Mouse (Mus musculus): ENCODE results near the gene Chd4. TPM values are rescaled to one million over a fixed set of nuclear protein-coding genes. Genes with fewer than 3 reads are reported as not detected.

Gene Chd4
- total and polyA plus RNA-seq, 3 experiments, result 93.0 to 232 (median 173) TPM

DNA sequence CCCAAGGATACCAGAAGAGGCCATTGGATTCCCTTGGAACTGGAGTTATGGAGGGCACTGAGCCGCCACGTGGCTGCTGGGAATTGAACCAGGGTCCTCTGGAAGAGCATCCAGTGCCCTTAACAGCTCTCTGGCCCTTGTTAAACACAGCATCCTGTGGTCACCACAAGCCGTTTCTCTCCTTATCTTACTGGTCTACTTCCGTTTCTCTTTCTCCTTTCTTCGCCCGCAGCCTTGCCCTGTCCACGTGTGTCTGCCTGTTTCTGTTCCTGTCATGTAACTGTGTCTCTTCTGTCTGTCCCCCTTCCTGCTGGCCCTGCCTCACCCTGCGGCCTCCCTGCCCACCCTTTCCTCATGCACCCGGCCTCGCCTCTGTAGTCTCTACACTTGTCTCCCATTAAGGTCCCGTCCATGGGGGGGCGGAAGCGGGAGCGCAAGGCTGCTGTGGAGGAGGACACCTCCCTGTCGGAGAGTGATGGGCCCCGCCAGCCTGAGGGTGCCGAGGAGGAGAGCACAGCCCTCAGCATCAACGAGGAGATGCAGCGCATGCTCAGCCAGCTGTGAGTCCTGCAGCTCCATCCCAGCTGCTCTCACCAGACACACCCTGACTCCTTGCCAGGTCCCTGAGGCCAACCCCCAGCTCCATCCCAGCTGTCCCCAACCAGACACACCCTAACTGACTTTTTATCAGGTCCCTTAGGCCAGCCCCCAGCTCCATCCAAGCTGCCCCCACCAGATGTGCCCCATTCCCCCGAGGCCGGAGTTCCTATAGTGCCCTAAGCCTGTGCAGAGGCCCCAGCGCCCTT is 56.6 kb downstream of the Chd4 start (continued):
- no peak; the same call in 1 of the 2 replicates for TF ChIP-seq GABPA (IDR thresholded peaks at IDR 0.05; ENCODE audit: low read depth, low read length)
- TF ChIP-seq ZC3H11A (IDR thresholded peaks at IDR 0.05; ENCODE audit: low read depth, low read length), result no peak
- TF ChIP-seq ZNF384 (IDR thresholded peaks at IDR 0.05; ENCODE audit: low read depth, low read length), result no peak
- peak; percentile 67 for TF ChIP-seq NELFE (IDR thresholded peaks at IDR 0.05; ENCODE audit: low read depth, low read length)

DNA sequence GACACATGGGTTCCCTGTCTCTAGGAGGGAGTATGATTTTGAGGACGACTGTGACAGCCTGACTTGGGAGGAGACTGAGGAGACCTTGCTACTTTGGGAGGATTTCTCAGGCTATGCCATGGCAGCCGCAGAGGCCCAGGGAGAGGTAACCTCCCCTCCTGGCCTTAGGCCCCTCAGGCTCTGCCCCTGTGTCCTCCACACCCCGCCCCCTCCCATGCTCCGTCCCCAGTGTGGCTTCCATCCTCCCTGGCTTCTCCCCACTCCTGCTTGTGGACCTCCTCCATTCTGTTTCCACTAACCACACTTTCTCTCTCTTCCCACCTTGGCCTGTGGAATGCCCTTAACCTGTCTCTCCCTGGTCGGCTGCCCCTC is 57.2 kb downstream of the Chd4 start:
- peak overlapping the region; percentile 93 for H3K9ac ChIP-seq (ENCODE audit: control insufficient read depth, low read depth, low read length, poor library complexity, severe bottlenecking)
- H3K36me3 ChIP-seq (ENCODE audit: control insufficient read depth in 1 of 2, insufficient read depth in 2 of 2, low read length in 2 of 2), result peaks cover 0 to 22% of the 10 kb centered on the region in 2 experiments; a peak in 2 of 4 replicates
- peak overlapping the region; percentile 96 for H3K27ac ChIP-seq (ENCODE audit: control insufficient read depth, low read depth, low read length)
- no peaks in the 10 kb centered on the region for H3K9me3 ChIP-seq (replicated peaks; ENCODE audit: insufficient read depth, low read length)
- DNase-seq (ENCODE audit: low read depth, low spot score), result no peak
- peaks cover 52% of the 10 kb centered on the region for H3K79me2 ChIP-seq (ENCODE audit: control insufficient read depth, insufficient read depth, low read length, poor library complexity)
- peaks cover 0 to 35% of the 10 kb centered on the region in 2 experiments; a peak in 3 of 4 replicates for H3K4me1 ChIP-seq (ENCODE audit: control insufficient read depth in 1 of 2, insufficient read depth in 2 of 2, low read length in 2 of 2)
- TF ChIP-seq MXI1 (IDR thresholded peaks at IDR 0.05; ENCODE audit: low read depth, low read length), result no peak
- no peak for TF ChIP-seq SMC3 (IDR thresholded peaks at IDR 0.05; ENCODE audit: low read depth, low read length)
- TF ChIP-seq POLR2A (IDR thresholded peaks at IDR 0.05; ENCODE audit: control insufficient read depth in 1 of 2, insufficient read depth in 1 of 2, low read depth in 1 of 2, low read length in 2 of 2, poor library complexity in 1 of 2), result 0 out of 4 replicates have a peak, but pooled peaks of 1 of the 2 experiments have one; percentile 17
- TF ChIP-seq JUND (IDR thresholded peaks at IDR 0.05; ENCODE audit: low read depth, low read length), result no peak
- peak overlapping the region; percentile 81 to 87 for H3K4me3 ChIP-seq (ENCODE audit: control insufficient read depth in 1 of 2, insufficient read depth in 1 of 2, low read depth in 2 of 2, low read length in 2 of 2)
- H3K27me3 ChIP-seq (ENCODE audit: control insufficient read depth in 1 of 2, insufficient read depth in 2 of 2, low read length in 2 of 2), result no peaks in the 10 kb centered on the region

DNA sequence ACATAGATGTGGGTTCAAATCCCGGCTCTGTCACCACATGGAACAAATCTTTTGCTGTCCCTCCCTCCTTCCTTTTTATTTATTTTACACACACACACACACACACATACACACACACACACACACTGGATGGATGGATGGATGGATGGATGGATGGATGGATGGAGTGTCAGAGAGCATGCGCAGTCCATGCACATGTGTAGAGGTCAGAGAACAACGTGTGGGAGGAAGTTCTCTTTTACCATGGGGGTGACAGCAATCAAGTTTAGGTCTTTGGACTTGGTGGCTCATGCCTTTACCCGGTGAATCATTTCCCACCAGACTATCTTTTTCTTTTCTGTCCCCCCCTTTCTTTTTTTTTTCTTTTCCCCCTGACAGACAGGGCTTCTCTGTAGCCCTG is 57.9 kb downstream of the Chd4 start:
- H3K27me3 ChIP-seq (ENCODE audit: control insufficient read depth in 1 of 2, insufficient read depth in 2 of 2, low read length in 2 of 2), result no peaks in the 10 kb centered on the region
- H3K36me3 ChIP-seq (ENCODE audit: control insufficient read depth in 1 of 2, insufficient read depth in 2 of 2, low read length in 2 of 2), result peaks cover 0 to 22% of the 10 kb centered on the region in 2 experiments; a peak in 2 of 4 replicates
- no peaks in the 10 kb centered on the region for H3K9me3 ChIP-seq (replicated peaks; ENCODE audit: insufficient read depth, low read length)
- peak overlapping the region; percentile 96 for H3K27ac ChIP-seq (ENCODE audit: control insufficient read depth, low read depth, low read length)
- peak overlapping the region; percentile 81 to 87 for H3K4me3 ChIP-seq (ENCODE audit: control insufficient read depth in 1 of 2, insufficient read depth in 1 of 2, low read depth in 2 of 2, low read length in 2 of 2)
- TF ChIP-seq MYC (IDR thresholded peaks at IDR 0.05; ENCODE audit: low read depth, low read length), result peak; percentile 89
- TF ChIP-seq MAZ (IDR thresholded peaks at IDR 0.05; ENCODE audit: low read depth, low read length), result no peak
- TF ChIP-seq NRF1 (IDR thresholded peaks at IDR 0.05; ENCODE audit: insufficient read depth, low read depth, low read length, poor library complexity, severe bottlenecking), result peak; percentile 73
- no peak for TF ChIP-seq ELF1 (IDR thresholded peaks at IDR 0.05; ENCODE audit: low read depth, low read length)
- peak; percentile 84; the same call in 1 of the 2 replicates for TF ChIP-seq MAX (IDR thresholded peaks at IDR 0.05; ENCODE audit: low read length)
- peak; percentile 33 to 52; a peak in 1 of 4 replicates for TF ChIP-seq POLR2A (IDR thresholded peaks at IDR 0.05; ENCODE audit: control insufficient read depth in 1 of 2, insufficient read depth in 1 of 2, low read depth in 1 of 2, low read length in 2 of 2, poor library complexity in 1 of 2)
- TF ChIP-seq SIN3A (IDR thresholded peaks at IDR 0.05; ENCODE audit: low read length), result peak; percentile 74
- TF ChIP-seq TBP (IDR thresholded peaks at IDR 0.05; ENCODE audit: low read depth, low read length), result 0 out of 2 replicates have a peak, but pooled peaks have one; percentile 5
- TF ChIP-seq MXI1 (IDR thresholded peaks at IDR 0.05; ENCODE audit: low read depth, low read length), result peak; percentile 91
- peak; percentile 44; the same call in 1 of the 2 replicates for TF ChIP-seq JUND (IDR thresholded peaks at IDR 0.05; ENCODE audit: low read depth, low read length)
- TF ChIP-seq EP300 (IDR thresholded peaks at IDR 0.05; ENCODE audit: low read depth in 1 of 2, low read length in 2 of 2), result no peak; a peak in 1 of 4 replicates
- peaks cover 0 to 37% of the 10 kb centered on the region in 2 experiments; a peak in 3 of 4 replicates for H3K4me1 ChIP-seq (ENCODE audit: control insufficient read depth in 1 of 2, insufficient read depth in 2 of 2, low read length in 2 of 2)
- peak overlapping the region; percentile 93 for H3K9ac ChIP-seq (ENCODE audit: control insufficient read depth, low read depth, low read length, poor library complexity, severe bottlenecking)
- peak; percentile 80 for DNase-seq (ENCODE audit: low read depth, low spot score)
- peaks cover 52% of the 10 kb centered on the region for H3K79me2 ChIP-seq (ENCODE audit: control insufficient read depth, insufficient read depth, low read length, poor library complexity)
